Mouse (Mus musculus): ENCODE measurements around the gene Efcab5.
"Not testable (repeated sequence)": the region's sequence is repeated elsewhere in the genome, so short reads cannot be mapped to it uniquely, and the experiment has no call there.

Efcab5 gene

DNA sequence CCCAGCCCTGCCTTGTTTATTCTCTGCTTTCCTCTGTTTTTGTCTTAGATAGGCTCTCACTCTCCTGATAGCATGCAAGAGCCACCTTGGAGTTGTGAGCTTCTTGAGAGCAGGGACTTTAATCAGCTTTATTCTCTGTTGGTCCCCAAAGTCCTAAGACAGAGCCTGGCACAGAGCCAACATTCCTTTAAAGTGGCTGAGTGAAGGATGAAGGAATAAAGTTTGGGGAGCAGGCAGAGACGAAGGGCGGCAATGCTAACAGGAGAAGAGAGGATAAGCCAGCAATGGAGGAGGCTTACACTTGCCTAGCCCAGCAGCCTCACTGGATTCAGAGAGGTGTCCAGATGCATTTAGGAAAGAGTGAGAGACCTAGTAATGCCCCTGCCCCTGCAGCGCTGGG, 92.2 kb downstream of the Efcab5 start:
- DNase-seq (ENCODE audit: low read depth): no peak

- no peak for DNase-seq (ENCODE audit: low read depth)
Measured at GRCm38 (mm10) chr11:77095206-77095605, 93.6 kb downstream of the Efcab5 start.

- no peak for DNase-seq (ENCODE audit: low read depth)
Measured at GRCm38 (mm10) chr11:77094136-77094535, 94.6 kb downstream of the Efcab5 start.

DNA sequence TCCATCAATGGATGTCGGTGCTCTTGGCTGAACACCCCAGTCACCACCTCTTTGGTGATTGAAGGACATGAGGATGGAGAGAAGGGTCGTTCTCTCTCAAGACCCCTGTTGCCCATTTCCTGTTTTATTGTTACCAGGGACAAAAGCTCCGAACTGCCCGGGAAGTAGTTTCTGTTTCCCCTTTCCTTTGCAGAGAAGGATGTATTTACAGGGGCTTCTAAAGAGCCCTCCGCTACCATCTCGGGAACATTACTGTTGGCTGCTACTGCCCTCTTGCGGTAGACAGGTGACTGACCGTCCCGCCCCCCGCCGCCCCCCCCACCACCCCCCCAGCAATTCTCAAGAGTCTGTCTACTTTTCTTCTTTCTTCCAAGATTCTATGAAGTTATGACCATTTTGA, 95.6 kb downstream of the Efcab5 start:
- peak; percentile 10 for DNase-seq (ENCODE audit: low read depth)

DNA sequence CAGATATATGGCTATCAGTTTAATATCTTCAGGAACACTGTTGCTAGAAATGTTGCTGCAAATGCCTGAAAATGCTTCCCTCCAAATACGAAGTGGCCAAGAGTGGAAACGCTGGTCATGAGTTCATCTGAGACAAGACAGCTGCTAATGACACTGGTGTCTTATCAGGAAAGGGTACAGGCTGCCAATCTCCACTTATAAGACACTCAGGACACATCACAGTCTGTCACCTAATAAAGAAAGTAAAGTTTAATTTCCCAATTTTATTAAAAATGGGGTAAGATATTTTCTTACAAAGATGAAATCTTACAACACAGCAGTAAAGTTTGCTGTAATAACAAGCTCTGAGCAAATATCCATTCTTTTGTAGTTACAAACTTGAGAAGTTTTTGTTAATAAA, 99.6 kb downstream of the Efcab5 start:
- DNase-seq (ENCODE audit: low read depth): no peak

DNA sequence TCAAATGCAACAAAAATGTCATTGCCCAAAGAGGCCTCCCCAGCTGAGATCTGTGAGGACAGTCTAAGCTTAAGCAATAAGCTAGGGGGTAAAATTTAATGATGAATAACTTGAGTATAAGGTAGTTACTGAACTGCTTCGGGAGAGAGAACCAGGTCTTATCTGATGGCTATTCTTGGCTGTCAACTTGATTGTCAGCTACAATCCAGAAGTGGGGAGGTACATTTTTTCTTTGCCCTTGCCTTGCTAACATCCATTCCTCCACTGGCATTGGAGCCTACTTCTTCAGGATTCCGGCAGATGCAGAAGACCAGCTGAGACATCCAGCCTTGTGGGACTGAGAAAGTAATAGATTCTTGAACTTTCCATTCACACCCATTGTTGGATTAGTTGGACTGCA, 101.8 kb downstream of the Efcab5 start:
- DNase-seq (ENCODE audit: low read depth): no peak

DNA sequence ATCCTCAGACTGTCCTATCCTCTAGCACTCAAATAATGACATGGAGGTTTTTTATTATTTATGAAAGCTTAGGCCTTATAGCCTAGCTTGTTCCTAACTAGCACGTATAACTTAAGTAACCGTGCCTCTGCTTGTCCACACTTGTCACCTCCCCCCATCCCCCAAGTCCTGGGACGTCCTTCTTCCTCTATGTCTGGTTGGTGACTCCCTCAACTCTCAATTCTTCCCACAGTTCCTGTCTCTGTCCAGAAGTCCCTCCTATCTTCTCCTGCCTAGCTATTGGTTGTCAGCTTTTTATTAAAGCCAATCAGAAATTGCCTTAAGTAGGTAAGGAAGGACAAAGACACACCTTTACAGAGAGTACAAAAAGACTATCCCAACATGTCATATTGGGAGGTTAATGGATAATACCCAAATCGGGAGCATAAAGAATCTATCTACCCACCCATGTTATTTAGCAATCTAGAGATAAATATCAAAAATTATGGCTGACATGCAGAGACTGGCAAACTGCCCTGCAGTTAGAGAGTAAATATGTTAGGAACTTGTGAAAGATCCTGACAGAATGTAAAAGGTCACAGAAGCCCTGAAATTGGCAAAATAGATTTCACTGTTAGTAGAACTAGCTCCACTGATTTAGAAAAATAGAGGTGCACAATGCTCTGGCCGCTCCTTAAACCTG, 104.6 kb downstream of the Efcab5 start:
- no peak for DNase-seq (ENCODE audit: low read depth)

DNA sequence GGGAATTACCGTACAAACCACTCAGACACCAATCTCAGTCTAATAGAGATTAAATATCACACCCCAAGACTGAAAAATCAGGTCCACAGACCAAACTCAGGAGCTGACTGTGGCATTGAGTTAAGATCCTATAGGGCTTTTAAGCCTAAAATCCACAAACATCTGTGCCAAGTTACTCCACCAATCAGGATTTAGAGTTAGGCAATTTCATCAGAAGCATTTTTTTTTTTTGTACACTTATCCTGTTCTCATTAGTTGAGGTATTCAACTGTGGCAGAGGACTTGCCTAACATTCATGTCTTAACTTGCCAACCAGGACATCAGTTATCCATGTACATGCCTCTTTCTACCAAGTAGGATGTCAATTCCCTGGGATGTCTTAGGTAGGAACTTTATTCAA, 109.4 kb downstream of the Efcab5 start:
- DNase-seq (ENCODE audit: low read depth): no peak

- peak; percentile 84 for DNase-seq (ENCODE audit: low read depth)
Measured at GRCm38 (mm10) chr11:77078273-77079134, 110.3 kb downstream of the Efcab5 start, which contains the start of gene Nsrp1. Gene Nsrp1, minus strand, starts transcription at chr11:77078435.

- DNase-seq (ENCODE audit: low read depth): peak; percentile 21
Measured at GRCm38 (mm10) chr11:77077792-77078191, 111.0 kb downstream of the Efcab5 start.

DNA sequence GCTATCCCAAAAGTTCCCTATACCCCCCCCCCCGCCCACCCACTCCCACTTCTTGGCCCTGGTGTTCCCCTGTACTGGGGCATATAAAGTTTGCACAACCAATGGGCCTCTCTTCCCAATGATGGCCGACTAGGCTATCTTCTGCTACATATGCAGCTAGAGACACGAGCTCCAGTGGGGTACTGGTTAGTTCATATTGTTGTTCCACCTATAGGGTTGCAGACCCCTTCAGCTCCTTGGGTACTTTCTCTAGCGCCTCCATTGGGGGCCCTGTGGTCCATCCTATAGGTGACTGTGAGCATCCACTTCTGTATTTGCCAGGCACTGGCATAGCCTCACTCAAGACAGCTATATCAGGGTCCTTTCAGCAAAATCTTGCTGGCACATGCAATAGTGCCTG, 111.4 kb downstream of the Efcab5 start:
- DNase-seq (ENCODE audit: low read depth): not testable (repeated sequence)

DNA sequence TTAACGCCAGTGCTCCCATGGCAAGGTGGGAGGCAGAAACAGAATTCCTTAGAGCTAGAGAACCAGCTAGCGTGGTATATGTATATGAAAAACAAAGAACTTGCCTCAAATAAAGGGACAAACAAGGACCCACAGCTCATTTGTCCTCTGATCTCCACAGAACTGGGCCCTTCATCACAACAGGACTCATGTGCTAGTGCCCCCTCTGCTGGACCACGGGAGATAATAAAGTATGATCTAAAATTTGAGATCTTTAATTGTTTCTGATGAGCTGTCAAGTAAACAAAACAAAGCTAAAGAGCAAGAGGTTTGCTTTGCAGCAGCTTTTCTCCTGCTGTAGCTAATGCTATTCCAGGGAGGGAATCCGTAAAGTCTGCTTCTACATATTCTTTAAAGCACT, 118.0 kb downstream of the Efcab5 start:
- DNase-seq (ENCODE audit: low read depth): peak; percentile 20

- DNase-seq (ENCODE audit: low read depth): no peak
Measured at GRCm38 (mm10) chr11:77068825-77069224, 119.9 kb downstream of the Efcab5 start.

DNA sequence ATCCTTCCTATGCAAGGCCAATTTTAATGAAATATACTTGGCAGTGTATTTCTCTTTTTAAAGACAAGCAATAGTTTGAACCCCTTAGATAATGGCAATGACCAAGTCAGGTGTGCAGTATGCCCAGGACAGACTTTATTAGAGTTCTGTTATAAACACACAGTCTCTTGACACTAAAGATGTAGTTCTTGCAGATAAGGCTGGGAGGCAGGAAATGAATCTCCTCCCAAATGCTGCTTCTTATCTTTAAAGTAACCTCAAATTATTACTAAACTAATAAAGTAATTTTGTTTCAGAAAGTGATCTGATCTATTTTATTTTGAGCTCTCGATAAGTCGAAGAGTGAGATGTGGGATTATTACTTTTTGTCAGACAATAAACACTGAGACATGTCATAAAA, 125.4 kb downstream of the Efcab5 start:
- DNase-seq (ENCODE audit: low read depth): no peak

DNA sequence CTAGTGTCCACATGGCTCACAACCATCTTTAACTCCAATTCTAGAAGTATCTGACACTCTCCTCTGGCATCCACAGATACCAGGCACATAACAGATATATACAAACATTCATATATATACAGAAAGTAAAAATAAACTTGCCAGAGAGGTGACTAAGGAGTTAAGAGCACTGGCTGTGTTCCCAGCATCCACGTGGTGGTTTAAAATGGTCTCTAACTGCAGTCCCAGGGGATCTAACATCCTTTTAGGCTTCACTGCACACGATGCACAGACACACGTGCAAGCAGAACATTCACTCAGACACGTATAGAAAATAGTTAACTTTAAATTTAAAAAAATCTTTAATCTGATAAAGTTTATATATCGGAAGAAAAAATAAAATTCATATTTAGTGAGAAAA, 126.8 kb downstream of the Efcab5 start:
- DNase-seq (ENCODE audit: low read depth): no peak

- DNase-seq (ENCODE audit: low read depth): no peak
Measured at GRCm38 (mm10) chr11:77042816-77043215, 146.0 kb downstream of the Efcab5 start.

DNA sequence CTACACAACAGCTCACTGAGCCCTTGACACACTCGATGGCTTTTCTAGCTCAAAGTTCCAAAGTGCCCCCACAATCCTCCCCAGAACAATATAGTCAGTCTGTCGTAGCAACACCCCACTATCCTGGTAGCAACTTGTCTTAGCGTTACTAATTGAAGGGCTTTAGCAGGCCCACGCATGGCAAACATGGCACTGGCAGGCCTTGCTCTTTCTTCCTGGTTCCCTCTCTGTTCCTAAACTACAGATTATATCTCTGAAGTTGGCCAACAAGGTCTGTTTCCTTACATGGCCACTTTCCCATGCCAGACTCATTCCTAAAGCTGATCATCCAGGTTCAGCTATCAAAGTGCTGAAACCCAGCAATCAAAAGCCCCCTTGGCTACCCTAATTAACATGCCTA, 146.9 kb downstream of the Efcab5 start:
- DNase-seq (ENCODE audit: low read depth): no peak
